Mouse (Mus musculus) adrenal gland, postnatal 10 days (tissue): Measurements from ENCODE around the gene Tpx2. TPM values are rescaled to one million over a fixed set of nuclear protein-coding genes. Genes with fewer than 3 reads are reported as not detected.
A peak's percentile ranks its signal among the peaks of the same experiment; 100 is the strongest.

Experiments used
- DNase-seq: peaks from one replicate; pipeline ENCODE4 v3.0.0; 2021; ENCODE audit warnings: mixed read lengths
- total RNA-seq, 2 experiments: library from RNA; stranded (reverse); gene quantifications; 2 replicates each; pipeline ENCODE4 v1.2.3; 2021

Gene Tpx2
- total RNA-seq, 2 experiments from 2014 or later, result 18.4 to 21.4 TPM

DNA sequence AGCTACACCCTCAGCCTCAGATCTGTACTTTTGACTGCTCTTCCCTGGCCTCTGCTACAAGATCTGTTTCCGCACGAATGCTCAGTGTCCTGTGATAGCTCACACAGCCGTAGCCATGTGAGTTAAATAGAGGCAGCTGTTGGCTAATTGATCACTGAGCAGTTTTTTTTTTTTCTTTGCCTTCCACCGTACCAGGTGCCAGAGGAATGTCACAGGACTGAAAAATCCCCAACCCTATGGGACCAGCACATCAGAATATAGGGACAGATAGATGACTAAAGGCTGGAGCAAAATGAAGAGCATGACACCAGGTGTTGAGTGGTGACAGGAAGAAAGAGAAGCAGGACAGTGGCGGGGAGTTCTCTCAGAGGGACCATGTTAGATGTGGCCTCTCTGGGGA is 68.3 kb downstream of the Tpx2 start:
- no peak for DNase-seq

DNA sequence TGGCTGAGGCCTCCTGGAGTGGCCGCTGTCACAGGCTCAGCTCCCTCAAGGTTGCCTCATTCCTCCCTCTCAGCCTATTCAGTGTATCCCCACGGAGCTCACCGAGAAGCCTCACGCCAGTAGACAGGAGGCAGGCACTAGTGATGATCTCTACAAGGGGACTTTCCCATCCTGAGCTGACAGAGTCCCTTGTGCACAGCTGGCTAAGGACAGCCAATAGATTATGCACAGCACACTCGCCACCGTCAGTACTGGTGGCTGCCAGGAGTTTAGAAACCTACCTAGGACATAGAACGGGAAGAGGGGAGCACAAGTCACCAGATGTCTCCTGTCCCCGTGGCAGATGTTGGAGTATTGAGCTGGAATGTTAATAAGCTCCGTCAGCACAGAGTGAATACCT is 69.9 kb downstream of the Tpx2 start:
- DNase-seq, result no peak

DNA sequence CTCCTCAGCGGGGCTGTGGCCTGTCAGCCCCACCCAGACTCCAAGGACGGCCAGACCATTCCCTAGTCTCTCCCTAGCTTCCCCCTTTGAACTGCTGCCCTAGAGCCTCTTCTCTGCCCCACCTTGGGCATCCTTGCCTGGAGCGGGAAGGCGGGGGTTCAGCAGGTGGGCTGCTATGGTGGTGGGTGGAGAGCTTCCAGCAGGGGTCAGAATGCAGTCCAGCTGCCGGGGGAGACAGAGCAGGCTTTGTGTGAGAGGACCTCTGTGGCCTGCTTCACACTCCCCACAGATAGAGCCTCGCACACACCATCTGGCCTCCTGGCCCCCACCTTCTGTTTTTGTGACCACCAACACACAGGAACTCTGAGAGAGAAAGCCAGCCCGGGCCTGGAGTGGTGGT is 74.6 kb downstream of the Tpx2 start:
- no peak for DNase-seq

DNA sequence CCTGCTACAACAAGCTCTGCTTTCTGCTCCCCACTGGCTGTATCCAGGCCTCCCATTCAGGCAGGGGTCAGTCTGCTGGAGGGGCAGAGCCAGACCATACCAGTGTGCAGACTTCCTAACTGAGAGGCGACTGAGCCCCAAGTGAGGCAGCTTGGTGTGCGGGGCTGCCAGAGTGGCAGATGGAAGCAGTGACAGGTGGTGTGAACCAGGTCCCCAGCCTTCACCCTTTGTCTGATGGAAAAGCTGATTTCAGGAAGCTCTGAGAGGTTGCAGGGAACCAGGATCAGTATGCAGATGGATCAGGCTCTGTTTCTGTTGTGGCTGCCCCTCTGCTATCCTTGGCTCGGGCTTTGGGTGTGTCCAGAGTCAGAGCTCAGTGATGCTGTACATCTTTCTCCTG is 75.9 kb downstream of the Tpx2 start:
- no peak for DNase-seq

DNA sequence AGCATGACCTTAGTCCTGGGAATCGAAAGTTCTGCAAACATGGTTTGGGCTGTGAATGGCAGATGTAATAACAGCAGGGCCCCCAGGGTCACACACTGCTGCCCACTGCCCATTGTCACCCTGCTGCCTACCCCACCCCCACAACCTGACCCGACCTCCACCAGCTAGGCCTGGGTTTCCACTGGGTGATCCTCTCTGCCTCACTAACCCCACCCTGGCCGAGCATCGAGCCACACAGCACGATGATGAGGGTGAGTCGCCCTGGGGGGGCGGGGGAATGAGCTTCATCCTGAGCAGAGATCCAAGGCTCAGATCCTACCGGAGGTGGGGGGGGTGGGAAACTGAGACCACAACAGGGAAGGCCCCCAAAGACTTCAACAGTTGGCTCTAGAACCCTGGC is 76.4 kb downstream of the Tpx2 start:
- DNase-seq, result no peak

DNA sequence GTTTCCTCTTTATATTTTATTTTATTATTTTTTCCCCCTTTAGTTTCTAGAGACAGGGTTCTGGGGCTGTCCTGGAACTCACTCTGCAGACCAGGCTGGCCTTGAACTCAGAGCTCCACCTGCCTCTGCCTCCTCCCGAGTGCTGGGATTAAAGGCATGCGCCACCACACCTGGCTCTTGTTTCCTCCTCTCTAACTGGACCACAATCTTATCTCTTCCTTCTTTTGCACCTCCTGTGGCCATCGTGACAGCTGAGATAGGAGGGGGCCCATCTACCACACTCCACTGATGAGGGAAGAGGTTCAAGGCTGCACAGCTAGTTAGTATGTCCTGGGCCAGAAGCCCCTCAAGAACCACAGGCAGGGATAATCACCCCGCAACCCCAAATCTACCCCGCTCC is 76.8 kb downstream of the Tpx2 start:
- DNase-seq, result no peak

DNA sequence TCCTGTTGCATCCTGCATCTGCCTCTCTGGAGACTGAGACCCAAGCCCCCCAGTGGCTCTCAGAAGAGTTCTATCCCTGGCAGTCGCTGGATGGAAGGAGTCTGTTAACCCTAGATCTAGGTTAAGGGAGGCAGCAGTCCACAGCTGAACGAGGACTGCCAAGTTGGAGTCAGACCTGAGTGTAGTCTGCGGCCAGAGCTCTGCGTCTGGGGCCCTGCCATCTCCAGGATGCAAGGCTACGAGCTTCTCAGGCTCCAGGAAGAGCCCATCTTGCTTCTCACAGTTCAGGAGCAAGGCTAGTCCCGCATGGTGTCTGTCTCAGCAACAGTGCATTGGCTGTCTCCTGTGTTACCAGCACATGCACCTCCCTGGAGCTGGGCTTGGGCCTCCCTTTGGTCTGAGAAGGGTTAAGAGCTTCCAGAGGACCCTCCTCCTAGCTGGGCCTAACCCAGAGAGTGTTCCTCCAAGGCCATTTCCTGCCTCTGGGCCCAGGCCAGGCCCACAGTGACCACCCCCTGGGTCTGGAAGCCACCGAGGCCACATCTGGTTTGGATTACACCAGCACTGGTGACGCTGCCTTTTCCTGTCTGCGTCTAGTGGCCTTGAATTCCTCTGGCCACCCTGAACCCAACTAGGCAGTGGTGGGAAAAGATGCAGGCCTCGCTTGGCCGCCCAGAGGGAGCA is 77.6 kb downstream of the Tpx2 start:
- peak; percentile 83 for DNase-seq

DNA sequence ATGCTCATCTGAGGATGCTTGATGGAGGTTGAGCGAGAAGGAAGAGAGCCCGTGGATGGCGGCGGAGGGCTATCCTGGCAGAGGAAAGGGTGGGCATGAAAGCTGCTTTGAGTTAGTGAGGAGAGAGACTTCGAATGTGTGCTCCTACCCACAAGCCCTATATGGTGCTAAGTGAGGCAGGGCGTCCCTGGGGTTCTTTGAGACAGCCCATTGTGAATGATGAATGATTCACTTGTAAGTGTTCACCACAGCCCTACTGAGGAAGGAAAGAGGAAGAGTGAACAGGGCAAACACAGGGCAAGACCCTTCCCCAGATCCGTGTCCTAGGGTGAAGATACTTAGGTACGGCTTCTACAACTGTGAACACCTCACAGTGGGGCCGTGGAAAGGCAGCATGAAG is 79.1 kb downstream of the Tpx2 start:
- no peak for DNase-seq

DNA sequence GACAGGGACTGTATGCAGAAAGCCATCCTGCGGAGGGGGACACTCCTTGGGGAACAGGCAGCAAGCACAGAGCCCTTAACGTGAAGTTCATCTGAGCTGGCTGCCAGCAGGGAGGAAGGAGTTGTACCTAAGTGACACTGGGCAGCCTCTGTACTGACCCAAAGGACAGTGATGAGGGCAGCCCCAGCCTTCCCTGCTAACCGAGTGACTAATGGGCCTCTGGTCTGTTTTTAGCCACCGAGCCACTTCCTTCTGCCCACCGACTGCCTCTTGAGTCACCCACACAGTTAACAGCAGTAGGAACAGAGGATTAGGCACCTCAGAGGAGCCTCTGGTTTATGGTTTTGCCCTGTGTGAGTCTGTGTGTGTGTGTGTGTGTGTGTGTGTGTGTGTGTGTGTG is 79.6 kb downstream of the Tpx2 start:
- no peak for DNase-seq

DNA sequence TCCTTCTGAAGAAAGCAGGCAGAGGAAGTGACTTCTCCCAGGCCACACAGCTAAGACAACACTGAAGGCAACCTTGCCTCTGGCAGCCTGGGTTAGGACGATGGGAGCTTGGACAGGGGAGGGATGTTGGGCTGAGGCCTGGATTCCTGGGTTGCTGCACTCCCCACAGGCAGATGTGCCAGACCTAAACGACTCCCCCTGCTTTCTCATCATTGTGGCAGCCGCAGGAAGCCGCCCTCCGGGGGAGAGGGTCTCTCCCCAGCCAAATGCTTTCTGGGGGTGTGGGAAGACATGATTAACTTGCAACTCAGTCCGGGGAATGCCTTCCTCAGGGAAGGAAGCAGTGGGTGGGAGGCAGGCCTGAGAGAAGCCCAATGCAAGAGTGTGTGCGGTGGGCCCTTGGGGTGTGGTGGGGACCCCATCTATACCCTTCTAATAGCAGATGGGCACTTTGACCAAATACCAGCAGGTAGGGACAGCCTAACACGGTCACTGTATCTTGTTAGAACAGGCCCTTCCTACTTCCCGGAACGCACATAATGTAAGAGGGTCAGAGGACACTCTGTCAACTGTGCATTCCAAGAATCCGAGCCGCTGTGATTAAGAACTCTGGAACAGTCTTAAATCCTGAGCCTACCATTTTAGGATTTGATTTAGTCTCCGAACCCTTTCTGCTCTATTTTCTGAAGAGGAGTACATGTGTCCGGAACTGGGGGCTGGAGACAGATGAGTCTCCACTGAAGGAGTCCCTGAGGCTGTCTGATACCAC is 80.6 kb downstream of the Tpx2 start:
- no peak for DNase-seq

DNA sequence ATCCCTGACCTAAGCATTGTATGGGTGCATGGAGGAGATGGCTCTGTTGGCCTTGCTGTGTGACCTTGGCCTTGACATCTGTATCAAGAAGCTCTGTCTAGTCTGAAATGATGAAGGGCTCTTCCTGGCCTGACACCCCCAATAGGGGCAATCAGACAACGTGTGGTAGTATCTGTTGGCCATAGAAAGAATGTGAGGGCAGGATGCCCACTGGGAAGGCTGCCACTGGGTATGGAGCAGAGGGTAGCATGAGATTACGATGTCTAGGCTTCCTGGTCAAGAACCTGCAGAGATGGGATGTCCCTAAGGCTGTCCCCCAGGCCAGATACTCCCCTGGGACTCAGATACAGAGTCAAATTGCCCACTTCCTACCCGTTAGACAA is 81.2 kb downstream of the Tpx2 start:
- DNase-seq, result no peak

DNA sequence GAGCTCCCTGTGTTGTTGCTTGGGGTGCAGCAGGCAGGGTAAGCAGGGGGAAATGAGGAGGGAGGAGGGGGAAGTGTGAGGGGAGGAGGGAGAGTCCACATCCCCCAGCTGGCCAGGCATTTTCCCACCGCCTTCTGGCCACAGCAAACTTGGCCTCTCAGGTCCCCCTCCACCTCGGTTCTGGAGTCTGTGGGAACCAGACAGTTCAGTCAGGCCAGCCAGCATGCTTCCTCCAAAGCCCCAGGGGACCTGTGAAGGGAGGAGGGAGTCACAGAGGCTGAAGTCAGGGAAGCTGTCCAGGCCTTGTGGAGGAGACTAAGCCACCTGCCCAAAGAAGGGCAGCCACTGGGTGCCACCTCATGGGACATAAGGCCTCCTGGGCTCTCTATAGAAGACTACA is 82.5 kb downstream of the Tpx2 start:
- no peak for DNase-seq

DNA sequence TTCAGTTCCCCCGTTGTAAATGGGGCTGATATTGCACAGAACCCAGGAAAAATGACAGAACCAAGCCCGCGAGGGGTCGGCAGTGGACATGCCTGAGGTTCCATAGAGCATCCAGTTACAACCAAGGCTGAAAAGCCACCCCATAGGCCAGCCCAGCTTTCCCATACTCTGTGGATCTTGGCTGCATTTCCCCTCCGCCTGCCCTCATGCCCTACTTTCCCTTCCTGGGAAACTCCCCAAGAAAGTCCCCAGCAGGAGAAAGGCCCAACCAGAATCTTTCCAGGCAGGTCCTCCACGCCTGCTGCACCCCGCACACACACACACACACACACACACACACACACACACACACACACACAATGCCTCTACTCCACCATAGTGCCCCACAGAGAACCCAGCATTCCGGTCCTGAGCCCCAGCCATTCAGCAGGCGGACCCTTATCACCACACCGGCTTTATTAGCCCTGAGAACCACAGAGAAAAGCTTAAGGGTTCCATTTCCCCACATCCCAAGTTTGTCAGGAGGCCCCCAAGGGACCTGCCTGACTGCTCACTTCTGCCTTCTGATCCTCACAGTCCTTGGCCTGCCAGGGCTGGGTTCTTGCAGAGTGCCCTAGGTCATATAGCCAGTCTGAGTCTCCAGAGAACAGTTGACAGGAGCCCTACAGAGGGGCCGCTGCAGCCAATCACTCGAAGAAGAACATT is 83.8 kb downstream of the Tpx2 start:
- no peak for DNase-seq

DNA sequence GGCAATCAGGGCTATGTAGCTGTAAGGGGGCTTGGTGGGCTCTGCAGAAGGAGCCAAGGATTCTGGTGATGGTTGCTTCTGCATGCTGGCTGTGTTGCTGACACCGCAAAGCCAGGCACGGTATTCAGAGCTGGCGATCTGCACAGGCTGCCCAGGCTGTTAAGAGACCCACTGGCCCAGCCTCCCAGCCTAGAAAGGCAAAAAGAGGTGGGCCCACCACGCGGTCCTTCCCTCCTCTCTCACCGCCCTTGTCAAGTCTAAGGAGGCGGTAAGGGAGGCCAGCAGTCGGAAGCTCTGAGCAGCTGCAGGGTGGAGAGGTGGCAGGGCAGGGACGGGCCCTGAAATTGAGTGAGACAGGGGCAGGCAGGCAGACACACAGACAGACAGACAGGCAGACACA is 85.3 kb downstream of the Tpx2 start, which contains the start of gene Foxs1:
Gene Foxs1, minus strand, starts transcription at position 161 of the 400 bp plus-strand sequence.
- DNase-seq, result no peak

DNA sequence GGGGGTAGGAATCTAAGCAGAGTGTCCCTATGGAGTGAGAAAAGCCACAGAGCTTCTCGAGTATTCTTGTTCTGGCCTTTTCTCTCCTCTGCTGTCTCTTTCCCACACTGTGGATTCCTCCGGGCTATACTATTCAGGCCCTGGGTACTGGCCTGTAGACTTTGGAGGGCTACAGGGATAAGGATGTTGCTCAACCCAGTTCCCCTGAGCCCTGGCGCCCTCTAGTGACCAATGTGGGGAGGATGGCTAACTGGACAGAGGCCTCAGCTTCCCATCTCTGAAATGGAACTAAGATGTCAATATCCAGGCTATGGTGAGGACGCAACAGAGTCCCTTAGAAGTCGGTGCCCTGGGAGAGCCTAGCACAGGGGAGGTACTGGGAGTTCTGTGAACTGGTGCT is 85.8 kb downstream of the Tpx2 start:
- peak; percentile 77 for DNase-seq

DNA sequence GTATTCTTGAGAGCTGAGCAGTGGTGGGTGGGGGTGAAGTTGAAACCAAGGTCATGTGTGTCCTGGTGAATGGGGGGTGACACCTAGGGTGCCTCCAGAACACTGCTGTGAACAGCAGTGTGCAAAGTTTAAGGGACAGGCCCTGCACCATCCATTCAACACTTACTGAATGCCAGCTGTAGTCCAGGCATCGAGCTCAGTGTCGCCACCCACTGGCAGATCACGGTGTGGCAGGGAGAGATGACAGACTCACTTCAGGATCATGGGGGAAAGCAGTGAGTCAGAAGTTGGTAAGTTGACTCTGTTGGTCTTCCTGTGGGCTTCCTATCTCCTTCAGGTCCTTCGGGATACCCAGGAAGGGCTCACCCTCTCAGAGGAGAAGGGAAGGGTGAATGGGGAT is 92.1 kb downstream of the Tpx2 start:
- peak; percentile 80 for DNase-seq

DNA sequence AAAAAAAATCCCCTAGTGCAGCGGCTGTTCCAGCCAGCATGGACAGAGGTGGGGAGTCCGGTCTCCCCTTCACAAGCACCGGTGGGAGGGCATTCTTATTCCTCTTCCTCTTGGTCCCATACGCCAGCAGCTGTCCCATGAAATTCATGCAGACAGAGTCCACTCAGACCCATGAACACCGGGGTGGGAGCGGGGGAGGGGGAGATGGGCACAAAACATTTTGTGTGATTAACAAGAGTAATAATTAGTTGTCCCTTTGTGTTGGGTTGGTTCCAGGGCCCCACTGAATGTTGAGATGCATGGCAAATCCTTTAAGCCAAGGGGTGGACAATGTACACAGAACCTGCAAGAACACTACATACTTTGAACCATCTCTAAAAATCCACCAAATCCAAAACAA is 93.3 kb downstream of the Tpx2 start:
- DNase-seq, result no peak

DNA sequence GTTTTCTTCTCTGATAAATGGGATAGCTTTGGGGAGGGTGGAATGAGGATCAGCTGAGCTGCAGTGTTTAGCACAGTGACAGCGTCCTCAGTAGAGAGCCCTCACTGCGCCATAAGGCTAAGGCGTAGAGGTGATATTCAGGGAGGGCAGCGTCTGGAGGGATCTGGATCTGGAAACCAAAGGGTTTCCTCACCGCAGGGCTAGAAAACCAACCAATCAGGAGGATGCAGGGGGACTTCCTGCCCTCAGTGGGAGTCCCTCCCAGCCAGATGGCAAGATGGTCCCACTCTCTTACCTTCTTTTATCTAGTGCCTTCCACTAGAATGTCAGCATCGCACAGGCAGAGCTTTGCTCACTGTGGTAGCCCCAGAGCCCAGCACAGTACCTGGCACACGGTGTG is 94.0 kb downstream of the Tpx2 start:
- DNase-seq, result no peak

DNA sequence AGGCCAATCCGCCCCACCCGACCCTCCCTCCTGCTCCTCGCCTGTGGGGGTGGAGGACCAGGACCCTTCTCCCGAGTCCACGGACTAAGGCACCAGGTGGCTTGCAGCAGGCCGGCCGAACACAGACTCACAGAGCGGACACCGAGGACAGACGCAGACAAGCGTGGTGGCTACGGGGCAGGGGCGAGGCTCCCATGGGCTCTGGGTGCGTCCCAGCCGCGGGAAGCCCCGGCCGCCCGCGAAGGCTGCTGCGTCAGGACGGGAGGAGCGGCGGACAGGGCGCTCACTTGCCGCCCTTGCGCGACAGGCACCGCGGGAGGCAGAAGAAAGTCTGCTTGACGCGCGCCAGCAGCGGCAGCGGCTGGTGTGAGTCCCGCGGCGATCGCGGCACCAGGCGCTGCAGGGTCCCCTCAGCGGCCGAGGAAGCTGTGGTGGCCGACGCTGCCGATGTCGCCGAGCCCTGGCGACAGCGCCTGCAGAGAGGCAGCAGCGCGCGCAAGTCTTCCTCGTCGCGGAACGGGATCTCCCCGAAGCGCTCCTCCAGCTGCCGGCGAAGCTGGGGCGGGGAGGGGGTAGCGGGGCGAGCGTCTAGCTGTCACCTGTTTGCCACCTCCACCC is 95.2 kb downstream of the Tpx2 start:
- DNase-seq, result no peak

DNA sequence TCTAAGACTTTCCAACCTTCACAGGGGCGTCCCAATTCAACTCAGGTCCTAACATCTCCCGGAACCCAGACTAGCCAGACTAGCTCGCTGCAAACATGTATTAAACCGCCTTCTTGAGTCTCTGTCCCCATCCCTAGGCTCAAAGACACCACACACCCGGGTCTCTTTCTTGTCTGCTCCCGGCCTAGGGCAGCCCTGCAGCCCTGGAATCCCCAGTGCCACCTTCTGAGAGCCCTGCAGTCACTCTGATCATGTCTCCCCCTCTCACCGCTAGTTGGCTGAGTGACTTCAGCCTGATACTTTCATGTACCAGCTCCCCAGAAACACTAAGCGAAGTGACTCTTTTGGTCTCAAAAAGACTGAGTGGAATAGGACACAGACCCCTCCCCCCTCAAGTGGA is 95.8 kb downstream of the Tpx2 start:
- DNase-seq, result no peak

DNA sequence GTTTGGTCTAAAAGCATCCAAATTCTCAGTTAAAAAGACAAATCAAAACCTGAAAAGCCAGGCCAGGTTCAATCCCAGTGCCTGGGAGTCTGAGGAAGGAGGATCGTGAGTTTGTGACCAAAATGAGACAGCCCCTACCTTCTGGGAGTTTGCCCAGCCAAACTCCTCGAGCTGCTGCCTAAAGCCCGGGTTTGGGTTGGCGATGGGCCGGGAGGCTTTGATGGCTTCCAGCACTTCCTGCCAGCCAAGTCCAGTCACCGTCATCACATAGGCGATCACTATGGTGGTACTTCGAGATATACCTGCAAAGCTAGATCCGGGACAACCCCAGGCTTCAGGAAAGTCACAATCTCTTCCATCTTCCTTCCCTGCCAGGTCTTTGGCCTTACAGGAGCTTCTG is 96.2 kb downstream of the Tpx2 start:
- DNase-seq, result no peak
